ENCODE assay signal across 19 mouse cellular contexts in the genomic region with DNA sequence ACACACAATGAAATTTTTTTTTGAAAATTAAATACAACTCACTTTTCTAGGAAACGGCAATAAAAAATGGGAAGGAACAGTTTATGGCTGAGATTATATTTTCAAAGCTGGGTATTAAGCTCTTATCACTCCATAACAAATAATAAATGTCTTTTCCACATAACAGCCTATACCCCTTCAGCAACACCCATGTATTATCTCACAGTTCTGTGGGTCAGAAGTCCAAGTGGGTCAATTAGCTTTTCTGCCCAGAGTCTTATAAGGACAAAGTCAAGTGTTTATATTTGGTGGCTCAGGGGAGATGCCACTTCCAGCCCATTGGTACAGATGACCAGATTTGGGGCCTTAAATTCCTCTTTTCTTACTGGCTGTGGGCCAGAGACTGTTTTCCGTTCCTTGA.
"Had no signal": no experiment of that assay in that cellular context is flagged by ENCODE, and none has a peak within 500 bp of the region (broad histone marks: within the 10 kb centered on the region; RNA-seq: fewer than 3 reads in every experiment).

No protein-coding gene starts in this region.

- H3K36me3 ChIP-seq: kidney, embryonic 15.5 days; liver, embryonic 13.5 days had no signal

- DNase-seq: kidney, adult 11 months; kidney, adult 8-10 months; kidney, postnatal 10 days; layer of hippocampus, adult 9-11 months; layer of hippocampus, postnatal 36 days; liver, embryonic 13.5 days; lung, adult 2 months; lung, postnatal 14 days; lung, postnatal 4 days; midbrain, embryonic 14.5 days; right cerebral cortex, postnatal 14 days; right cerebral cortex, postnatal 4 days; spleen, adult 18-20 months had no signal

- H3K9ac ChIP-seq: kidney, embryonic 15.5 days; liver, embryonic 13.5 days had no signal

- H3K4me2 ChIP-seq: kidney, embryonic 15.5 days; liver, embryonic 13.5 days; midbrain, embryonic 11.5 days had no signal

- H3K27me3 ChIP-seq: kidney, embryonic 15.5 days; liver, embryonic 13.5 days had no signal

- H3K4me3 ChIP-seq: kidney, embryonic 15.5 days; layer of hippocampus, adult 2 months; left cerebral cortex, adult 2 months; liver, embryonic 13.5 days; megakaryocyte, embryonic 14.5 days had no signal

- H3K9me3 ChIP-seq: kidney, embryonic 15.5 days; liver, embryonic 13.5 days; megakaryocyte, embryonic 14.5 days had no signal

- H3K27ac ChIP-seq: kidney, embryonic 15.5 days; layer of hippocampus, adult 2 months; left cerebral cortex, adult 2 months; liver, embryonic 13.5 days; stomach, postnatal 0 days had no signal
